Mouse (Mus musculus) cerebellum, adult 18-20 months (tissue): ENCODE data around the gene Ugt1a6b.
A peak's percentile ranks its signal among the peaks of the same experiment; 100 is the strongest.
"Not testable (repeated sequence)": the region's sequence is repeated elsewhere in the genome, so short reads cannot be mapped to it uniquely, and the experiment has no call there.

ENCODE experiments used
- DNase-seq, 2 experiments: peaks; one replicate each; pipeline ENCODE4 v3.0.0; 2021

Ugt1a6b gene

GRCm38 (mm10) chr1:88121521-88121920 is 18.5 kb downstream of the Ugt1a6b start:
- DNase-seq, result peak in 1 of 2 experiments; percentile 6

GRCm38 (mm10) chr1:88125827-88126360 is 22.8 kb downstream of the Ugt1a6b start:
- not testable (repeated sequence) for DNase-seq

GRCm38 (mm10) chr1:88129091-88129490 is 26.0 kb downstream of the Ugt1a6b start:
- not testable (repeated sequence) for DNase-seq

- not testable (repeated sequence) for DNase-seq
These were observed 27.2 kb downstream of the Ugt1a6b start for GRCm38 (mm10) chr1:88130223-88130622.

- DNase-seq, result no peak
These were observed 30.9 kb downstream of the Ugt1a6b start for GRCm38 (mm10) chr1:88133908-88134456.

- not testable (repeated sequence) for DNase-seq
These were observed 31.5 kb downstream of the Ugt1a6b start, which contains the start of gene Ugt1a6a for GRCm38 (mm10) chr1:88134457-88135011. Gene Ugt1a6a (plus strand): TSS chr1:88134809.

GRCm38 (mm10) chr1:88135229-88135904 is 32.3 kb downstream of the Ugt1a6b start:
- not testable (repeated sequence) for DNase-seq

- DNase-seq, result no peak
These were observed 33.6 kb downstream of the Ugt1a6b start for GRCm38 (mm10) chr1:88136646-88137045.

GRCm38 (mm10) chr1:88137264-88137663 is 34.2 kb downstream of the Ugt1a6b start:
- no peak for DNase-seq

GRCm38 (mm10) chr1:88138145-88138544 is 35.1 kb downstream of the Ugt1a6b start:
- no peak for DNase-seq

GRCm38 (mm10) chr1:88140492-88140891 is 37.4 kb downstream of the Ugt1a6b start:
- DNase-seq, result not testable (repeated sequence)

GRCm38 (mm10) chr1:88143966-88144675 is 41.1 kb downstream of the Ugt1a6b start:
- peak; percentile 56 to 61 for DNase-seq

GRCm38 (mm10) chr1:88145278-88145677 is 42.2 kb downstream of the Ugt1a6b start:
- DNase-seq, result peak in 1 of 2 experiments; percentile 9

- DNase-seq, result not testable (repeated sequence)
These were observed 47.1 kb downstream of the Ugt1a6b start for GRCm38 (mm10) chr1:88150133-88150532.

- peak; percentile 16 for DNase-seq
These were observed 55.4 kb downstream of the Ugt1a6b start for GRCm38 (mm10) chr1:88158430-88158829.

- no peak for DNase-seq
These were observed 62.7 kb downstream of the Ugt1a6b start, which contains the start of gene Ugt1a5 for GRCm38 (mm10) chr1:88165711-88166110. Gene Ugt1a5 (plus strand): TSS chr1:88166012.

GRCm38 (mm10) chr1:88172190-88172589 is 69.1 kb downstream of the Ugt1a6b start:
- not testable (repeated sequence) for DNase-seq

GRCm38 (mm10) chr1:88179657-88180056 is 76.6 kb downstream of the Ugt1a6b start:
- DNase-seq, result no peak

GRCm38 (mm10) chr1:88186325-88186935 is 83.4 kb downstream of the Ugt1a6b start:
- no peak for DNase-seq

GRCm38 (mm10) chr1:88192136-88192535 is 89.1 kb downstream of the Ugt1a6b start:
- DNase-seq, result no peak

GRCm38 (mm10) chr1:88195687-88196086 is 92.6 kb downstream of the Ugt1a6b start:
- no peak for DNase-seq

GRCm38 (mm10) chr1:88197443-88197842 is 94.4 kb downstream of the Ugt1a6b start:
- DNase-seq, result no peak

- DNase-seq, result peak; percentile 57 to 59
These were observed 96.9 kb downstream of the Ugt1a6b start for GRCm38 (mm10) chr1:88199996-88200395.
